Mouse (Mus musculus): ENCODE measurements around the gene Rnf169.
"Not testable (repeated sequence)": the region's sequence is repeated elsewhere in the genome, so short reads cannot be mapped to it uniquely, and the experiment has no call there.

Rnf169 gene

DNA sequence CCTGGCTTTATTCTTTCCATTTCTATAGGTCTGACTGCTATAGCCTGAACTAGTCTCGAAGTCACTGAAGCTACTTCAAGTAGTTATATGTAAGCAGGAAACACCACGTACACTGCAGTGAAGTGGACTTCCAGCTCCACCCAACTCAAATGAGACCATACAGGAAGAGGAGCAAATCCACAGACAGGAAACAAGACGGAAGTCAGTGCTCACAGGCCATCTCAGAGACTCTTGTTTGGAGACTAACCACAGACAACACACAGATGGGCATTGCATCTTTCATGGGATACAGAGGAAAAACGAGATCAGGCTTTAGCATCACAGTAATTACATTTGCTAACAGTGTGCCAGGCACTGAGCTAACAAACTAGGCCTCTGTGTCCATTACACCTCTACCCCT is 33.9 kb downstream of the Rnf169 start:
- DNase-seq (ENCODE audit: low spot score in 2 of 2): no peak

- no peak for DNase-seq (ENCODE audit: low spot score in 2 of 2)
Measured at GRCm38 (mm10) chr7:99945939-99946338, 34.3 kb downstream of the Rnf169 start.

DNA sequence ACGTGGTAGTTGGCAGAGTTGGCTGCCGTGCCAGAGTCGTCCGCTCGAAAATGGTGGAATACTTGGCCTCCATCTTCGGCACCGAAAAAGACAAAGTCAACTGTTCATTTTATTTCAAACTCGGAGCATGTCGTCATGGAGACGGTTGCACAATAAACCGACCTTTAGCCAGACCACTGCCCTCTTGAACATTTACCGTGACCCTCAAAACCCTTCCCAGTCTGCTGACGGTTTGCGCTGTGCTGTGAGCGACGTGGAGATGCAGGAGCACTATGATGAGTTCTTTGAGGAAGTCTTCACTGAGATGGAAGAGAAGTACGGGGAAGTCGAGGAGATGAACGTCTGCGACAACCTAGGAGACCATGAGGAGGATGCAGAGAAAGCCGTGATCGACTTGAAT is 35.2 kb downstream of the Rnf169 start:
- not testable (repeated sequence) for DNase-seq (ENCODE audit: low spot score in 2 of 2)

GRCm38 (mm10) chr7:99944520-99944919 is 35.7 kb downstream of the Rnf169 start:
- DNase-seq (ENCODE audit: low spot score in 2 of 2): no peak

DNA sequence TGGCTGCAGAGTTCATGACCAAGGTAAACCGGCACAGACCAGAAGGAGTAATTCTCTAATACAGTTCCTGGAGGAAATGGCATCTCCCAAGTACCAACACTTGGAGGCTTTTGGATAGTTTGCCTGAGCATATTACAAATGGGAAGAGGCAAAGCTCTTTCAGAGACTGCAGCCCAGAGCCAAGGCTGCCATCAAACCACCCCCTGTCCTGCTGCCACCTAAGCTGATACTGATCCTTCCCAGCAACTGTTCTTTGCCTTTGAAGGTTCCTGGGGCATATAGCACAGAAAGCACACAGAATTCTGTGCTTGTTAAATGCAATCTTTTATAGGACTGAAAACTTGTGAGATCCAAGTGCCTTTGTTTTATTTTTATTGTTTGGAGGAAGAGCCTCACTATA is 39.6 kb downstream of the Rnf169 start:
- DNase-seq (ENCODE audit: low spot score in 2 of 2): no peak

GRCm38 (mm10) chr7:99935758-99936157 is 44.5 kb downstream of the Rnf169 start:
- DNase-seq (ENCODE audit: low spot score in 2 of 2): no peak

GRCm38 (mm10) chr7:99926916-99927714 is 53.1 kb downstream of the Rnf169 start:
- DNase-seq (ENCODE audit: low spot score in 2 of 2): peak; percentile 82 to 87

DNA sequence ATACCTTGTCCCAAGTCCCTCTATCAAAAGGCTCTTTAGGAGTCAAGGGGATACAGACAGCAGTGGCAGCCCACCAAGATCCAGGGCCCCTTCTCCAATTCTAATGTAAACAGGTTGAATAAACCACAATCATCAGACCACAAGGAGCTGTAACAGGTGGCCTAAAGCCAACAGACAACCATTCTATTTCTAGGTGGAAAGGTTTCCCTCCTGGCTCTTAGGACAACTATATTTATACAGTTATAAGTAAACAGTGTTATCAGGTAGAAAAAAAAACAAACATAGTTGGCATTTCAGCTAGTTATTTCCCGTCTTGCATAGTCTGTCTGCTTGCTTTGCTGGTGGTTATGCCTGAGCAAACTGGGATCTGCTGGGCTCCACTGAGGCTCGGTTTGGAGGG is 59.8 kb downstream of the Rnf169 start:
- no peak for DNase-seq (ENCODE audit: low spot score in 2 of 2)

- DNase-seq (ENCODE audit: low spot score in 2 of 2): no peak
Measured at GRCm38 (mm10) chr7:99919971-99920370, 60.3 kb downstream of the Rnf169 start.

GRCm38 (mm10) chr7:99919164-99919563 is 61.1 kb downstream of the Rnf169 start:
- DNase-seq (ENCODE audit: low spot score in 2 of 2): peak in 1 of 2 experiments; percentile 27

DNA sequence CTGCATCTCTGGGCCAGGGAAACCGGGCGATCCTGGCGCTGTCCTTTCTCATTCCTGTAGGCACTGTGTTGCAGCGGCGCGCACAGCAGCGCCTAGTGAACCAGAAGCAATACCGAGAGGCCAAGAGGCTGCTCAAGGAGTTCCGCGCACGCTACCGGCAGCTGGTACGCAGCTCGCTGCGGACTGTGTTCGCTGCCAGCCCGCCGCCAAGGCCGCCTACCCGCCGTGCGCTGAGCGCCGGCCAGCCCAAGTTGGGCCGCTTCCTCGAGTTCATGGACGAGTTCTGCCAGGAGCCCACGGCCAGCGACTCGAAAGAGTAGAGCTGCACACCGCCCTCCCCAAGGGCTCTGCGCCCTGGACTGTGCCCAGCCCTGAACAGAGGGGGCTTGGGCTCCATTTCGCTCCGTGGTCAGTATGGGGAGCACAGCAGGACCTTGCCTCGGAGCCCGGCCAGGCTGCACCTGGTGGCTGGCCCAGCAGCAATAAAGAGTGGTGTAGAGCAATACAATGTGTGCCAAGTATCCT is 62.9 kb downstream of the Rnf169 start:
- DNase-seq (ENCODE audit: low spot score in 2 of 2): peak; percentile 41 to 59

- peak; percentile 40 to 41 for DNase-seq (ENCODE audit: low spot score in 2 of 2)
Measured at GRCm38 (mm10) chr7:99916741-99917319, 63.4 kb downstream of the Rnf169 start.

DNA sequence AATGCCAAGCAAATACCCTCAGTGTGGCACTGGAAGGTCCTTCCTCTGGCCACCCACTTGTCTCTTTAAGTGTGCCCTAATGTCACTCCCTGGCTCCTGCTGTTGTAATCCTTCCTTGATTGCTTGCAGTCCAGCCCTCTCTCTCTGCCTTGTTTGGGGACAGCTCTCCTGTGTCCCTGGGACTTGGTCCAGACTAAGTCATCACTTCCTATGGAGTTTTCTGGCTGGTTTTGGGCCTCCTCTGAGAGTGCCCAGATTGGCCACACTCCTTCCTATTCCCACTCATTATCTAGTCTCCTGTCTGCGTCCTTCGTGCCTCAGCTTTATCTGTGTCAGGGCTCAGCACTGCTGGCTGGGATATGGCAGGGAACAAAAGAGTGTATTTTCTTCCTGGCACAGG is 64.7 kb downstream of the Rnf169 start:
- DNase-seq (ENCODE audit: low spot score in 2 of 2): no peak

DNA sequence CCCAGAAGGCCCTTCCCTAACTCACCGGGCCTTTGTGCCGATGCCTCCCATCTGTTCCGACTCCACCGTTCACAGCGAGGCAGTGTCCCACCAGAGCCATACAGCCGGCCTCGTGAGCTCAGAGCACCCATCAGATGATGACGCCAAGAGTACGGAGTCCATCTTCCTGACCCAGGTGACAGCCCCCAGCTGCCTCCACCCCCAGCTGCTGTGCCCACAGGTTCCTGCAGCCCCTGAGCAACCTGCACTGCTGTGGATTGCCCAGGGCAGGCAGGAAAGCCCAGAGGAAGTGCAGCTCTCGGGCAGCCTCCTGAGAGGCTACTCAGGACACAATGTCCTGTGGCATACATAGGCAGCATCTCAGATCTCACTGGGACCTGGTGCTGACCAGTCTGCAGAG is 65.9 kb downstream of the Rnf169 start:
- DNase-seq (ENCODE audit: low spot score in 2 of 2): no peak

DNA sequence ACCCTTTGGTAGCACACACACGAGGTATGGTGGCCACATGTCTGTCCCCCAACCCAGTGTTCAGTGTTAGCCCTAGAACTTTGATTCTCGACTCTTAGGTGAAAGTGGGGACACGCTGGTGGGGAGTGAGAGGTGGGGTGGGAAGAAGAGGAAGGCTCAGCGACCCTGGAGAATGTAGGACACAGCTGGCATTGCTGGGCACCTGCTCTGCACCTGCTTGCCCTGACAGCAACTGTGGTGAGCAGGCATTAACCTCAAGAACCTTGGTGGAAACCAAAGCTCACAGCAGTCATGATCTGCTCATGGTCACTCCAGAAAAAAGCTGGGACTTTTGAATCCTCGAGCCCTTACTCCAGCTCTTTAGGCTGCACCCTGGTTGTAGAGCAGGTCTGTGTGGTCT is 69.2 kb downstream of the Rnf169 start:
- no peak for DNase-seq (ENCODE audit: low spot score in 2 of 2)

GRCm38 (mm10) chr7:99907463-99907862 is 72.8 kb downstream of the Rnf169 start:
- no peak for DNase-seq (ENCODE audit: low spot score in 2 of 2)

GRCm38 (mm10) chr7:99906346-99906745 is 73.9 kb downstream of the Rnf169 start:
- no peak for DNase-seq (ENCODE audit: low spot score in 2 of 2)

DNA sequence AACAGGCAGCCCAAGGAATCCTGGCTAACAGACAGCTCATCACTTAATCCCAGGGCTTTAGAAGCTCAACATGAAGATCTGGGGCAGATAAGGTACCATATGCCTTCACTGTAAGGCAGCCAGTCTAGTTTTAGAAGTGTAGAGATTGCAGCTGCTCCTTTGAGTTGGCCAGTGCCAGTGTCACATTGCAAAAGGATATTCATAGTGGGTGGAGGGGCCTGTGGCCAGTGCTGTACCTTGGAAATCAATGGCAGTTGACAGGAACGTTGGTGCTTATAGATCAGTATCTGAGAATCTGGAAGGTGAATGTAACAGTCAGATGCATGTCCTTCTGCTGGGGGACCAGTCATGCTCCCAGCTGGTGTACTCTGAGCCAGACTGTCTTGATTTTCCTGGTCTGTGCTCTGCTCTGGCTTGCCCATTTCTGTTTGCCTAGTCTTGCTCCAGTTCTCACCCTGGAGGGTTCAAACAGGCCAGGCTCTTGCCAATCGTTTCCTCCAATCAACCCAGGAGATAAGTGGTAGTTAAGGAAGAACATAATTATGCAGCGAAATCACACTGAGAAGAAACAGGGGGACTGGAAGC is 75.7 kb downstream of the Rnf169 start:
- no peak for DNase-seq (ENCODE audit: low spot score in 2 of 2)

DNA sequence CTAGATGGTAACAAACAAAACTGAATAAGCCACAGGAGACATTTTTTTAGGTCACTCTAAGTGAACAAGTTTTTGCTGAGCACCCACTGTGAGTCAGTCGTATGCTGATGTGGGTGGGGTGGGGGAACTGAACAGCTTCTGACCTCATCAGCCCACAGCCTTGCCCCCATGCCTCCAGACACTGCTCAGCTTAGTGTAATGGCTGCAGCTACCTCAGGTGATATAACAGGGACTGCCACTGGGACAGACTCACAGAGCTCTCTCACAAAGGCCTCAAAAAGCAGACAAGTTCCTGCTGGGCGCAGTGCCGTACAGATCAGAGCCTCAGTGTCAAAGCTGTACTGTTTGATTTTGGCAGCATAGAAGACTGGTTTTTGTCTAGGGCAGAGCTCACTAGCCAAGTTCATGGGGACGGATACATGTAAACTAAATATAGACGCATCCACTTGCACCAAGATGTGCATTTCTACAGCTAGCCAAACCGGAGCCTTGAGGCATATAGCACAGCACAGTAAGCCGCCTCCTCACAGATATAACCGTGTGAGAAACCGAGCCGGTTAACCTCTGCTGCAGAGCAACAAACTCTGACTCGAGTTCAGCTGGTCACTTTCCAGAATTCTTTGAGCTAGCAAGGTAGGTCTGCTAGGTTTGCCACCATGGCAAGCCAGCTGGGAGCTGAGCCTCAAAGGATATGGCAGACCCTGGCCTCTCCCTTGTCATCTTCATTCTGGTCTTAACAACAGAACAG is 77.2 kb downstream of the Rnf169 start:
- DNase-seq (ENCODE audit: low spot score in 2 of 2): no peak

- peak; percentile 43 to 46 for DNase-seq (ENCODE audit: low spot score in 2 of 2)
Measured at GRCm38 (mm10) chr7:99902208-99902607, 78.0 kb downstream of the Rnf169 start.

- no peak for DNase-seq (ENCODE audit: low spot score in 2 of 2)
Measured at GRCm38 (mm10) chr7:99896905-99897304, 83.3 kb downstream of the Rnf169 start.

- DNase-seq (ENCODE audit: low spot score in 2 of 2): no peak
Measured at GRCm38 (mm10) chr7:99894478-99894877, 85.8 kb downstream of the Rnf169 start.
